Mouse (Mus musculus): ENCODE measurements at regions not wholly inside any gene's neighbourhood (a gene's known extent, or its start where the extent isn't known, plus 50 kb on each side); places are given as distances from the start of the nearest gene placed in this dataset.
A peak's percentile ranks its signal among the peaks of the same experiment; 100 is the strongest.

DNA sequence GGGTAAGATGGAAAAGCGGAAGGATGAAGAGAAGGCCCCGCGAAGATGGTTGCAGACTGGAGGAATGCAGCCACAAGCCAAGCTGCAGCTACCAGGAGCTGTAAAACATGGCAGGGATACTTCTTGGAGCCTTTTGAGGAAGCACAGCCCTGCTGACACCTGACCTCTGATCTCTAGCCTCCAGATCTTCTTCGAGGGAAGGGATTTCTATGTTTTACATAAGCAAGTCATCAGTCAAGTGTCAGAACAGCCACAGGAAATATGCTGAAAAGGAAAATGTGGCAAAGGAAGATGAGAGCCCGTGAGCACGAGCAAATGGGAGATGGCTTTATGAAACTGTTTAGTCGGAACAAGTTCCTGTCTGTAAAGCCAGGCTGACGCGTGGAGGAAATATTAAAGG, 219.1 kb downstream of the Tshz3 start:
- no peak overlapping the region for H3K27ac ChIP-seq (ENCODE audit: insufficient read depth, low read depth, low read length, poor library complexity, severe bottlenecking)
- H3K36me3 ChIP-seq (ENCODE audit: control insufficient read depth, insufficient read depth, low read length, poor library complexity, severe bottlenecking) = no peaks in the 10 kb centered on the region
- H3K4me1 ChIP-seq (ENCODE audit: control insufficient read depth in 2 of 2, insufficient read depth in 2 of 2, low read length in 2 of 2, poor library complexity in 1 of 2) = no peaks in the 10 kb centered on the region
- H3K9me3 ChIP-seq (ENCODE audit: control insufficient read depth, insufficient read depth, low read depth, low read length) = no peaks in the 10 kb centered on the region
- H3K4me3 ChIP-seq (ENCODE audit: insufficient read depth in 1 of 2, low read depth in 1 of 2, low read length in 2 of 2, poor library complexity in 1 of 2, severe bottlenecking in 1 of 2) = no peak overlapping the region
- no peak overlapping the region for H3K9ac ChIP-seq (ENCODE audit: insufficient read depth, low read depth, low read length, poor library complexity, severe bottlenecking)
- TF ChIP-seq HCFC1 (IDR thresholded peaks at IDR 0.05; ENCODE audit: borderline replicate concordance, insufficient read depth, low read length) = no peak
- no peak for TF ChIP-seq MAFK (IDR thresholded peaks at IDR 0.05; ENCODE audit: insufficient read depth, low read depth, low read length)
- TF ChIP-seq ZNF384 (IDR thresholded peaks at IDR 0.05; ENCODE audit: low read depth, low read length) = no peak
- no peak for TF ChIP-seq CHD2 (IDR thresholded peaks at IDR 0.05; ENCODE audit: low read depth, low read length)
- DNase-seq (ENCODE audit: low read depth, low spot score) = no peak
- in situ Hi-C loops (cut with MboI; ENCODE audit: low sequenced_read_pairs in 2 of 2, unreplicated experiment in 2 of 2) = no loop called here

DNA sequence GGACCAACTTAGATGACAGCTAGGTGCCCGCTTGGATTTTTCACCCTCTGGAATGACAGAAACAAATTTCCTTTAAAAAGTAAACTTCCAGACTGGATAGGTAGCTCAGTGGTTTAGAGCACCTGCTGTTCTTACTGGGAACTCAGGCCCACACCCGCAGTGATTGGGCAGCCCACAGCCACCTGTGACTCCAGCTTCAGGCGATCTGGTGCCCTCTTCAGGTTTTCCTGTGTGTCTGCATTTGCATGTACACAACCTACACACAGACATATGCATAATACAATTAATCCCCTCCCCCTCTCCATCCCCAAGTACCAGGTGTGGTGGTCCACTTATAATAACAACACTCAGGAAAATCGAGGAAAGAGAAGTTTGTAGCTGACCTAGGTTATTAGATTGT, 221.5 kb downstream of the Tshz3 start:
- H3K36me3 ChIP-seq (ENCODE audit: control insufficient read depth, insufficient read depth, low read length, poor library complexity, severe bottlenecking) = no peaks in the 10 kb centered on the region
- no peaks in the 10 kb centered on the region for H3K9me3 ChIP-seq (ENCODE audit: control insufficient read depth, insufficient read depth, low read depth, low read length)
- no peak for DNase-seq (ENCODE audit: low read depth, low spot score)
- H3K27ac ChIP-seq (ENCODE audit: insufficient read depth, low read depth, low read length, poor library complexity, severe bottlenecking) = no peak overlapping the region
- no peak overlapping the region for H3K4me3 ChIP-seq (ENCODE audit: insufficient read depth in 1 of 2, low read depth in 1 of 2, low read length in 2 of 2, poor library complexity in 1 of 2, severe bottlenecking in 1 of 2)
- TF ChIP-seq ZNF384 (IDR thresholded peaks at IDR 0.05; ENCODE audit: low read depth, low read length) = no peak
- TF ChIP-seq ZC3H11A (IDR thresholded peaks at IDR 0.05; ENCODE audit: borderline replicate concordance, low read depth, low read length) = peak; percentile 25; the same call in 1 of the 2 replicates
- no peak for TF ChIP-seq MAFK (IDR thresholded peaks at IDR 0.05; ENCODE audit: insufficient read depth, low read depth, low read length)
- in situ Hi-C loops (cut with MboI; ENCODE audit: low sequenced_read_pairs in 2 of 2, unreplicated experiment in 2 of 2) = no loop called here
- H3K9ac ChIP-seq (ENCODE audit: insufficient read depth, low read depth, low read length, poor library complexity, severe bottlenecking) = no peak overlapping the region
- H3K4me1 ChIP-seq (ENCODE audit: control insufficient read depth in 2 of 2, insufficient read depth in 2 of 2, low read length in 2 of 2, poor library complexity in 1 of 2) = no peaks in the 10 kb centered on the region

DNA sequence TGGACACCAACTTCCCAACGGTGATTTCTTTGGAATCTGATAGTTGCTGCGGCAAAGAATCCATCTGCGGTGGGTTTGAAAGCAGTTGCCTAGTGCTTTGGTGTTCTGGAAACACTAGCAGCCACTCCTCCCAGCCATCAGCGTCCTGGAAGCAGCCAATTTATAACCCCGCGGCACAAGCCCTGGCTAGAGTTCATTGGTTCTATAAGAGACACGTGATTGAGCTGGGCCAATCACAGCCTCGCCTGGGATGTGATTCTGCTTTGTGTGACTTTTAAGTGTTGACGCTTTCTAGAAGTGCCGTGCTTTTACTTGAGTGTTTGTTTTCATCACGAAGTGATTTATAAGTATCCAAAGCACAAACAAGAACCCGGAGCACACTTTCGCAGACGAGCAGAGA, 223.1 kb downstream of the Tshz3 start:
- DNase-seq (ENCODE audit: low read depth, low spot score) = no peak
- H3K9me3 ChIP-seq (ENCODE audit: control insufficient read depth, insufficient read depth, low read depth, low read length) = no peaks in the 10 kb centered on the region
- no peak overlapping the region for H3K27ac ChIP-seq (ENCODE audit: insufficient read depth, low read depth, low read length, poor library complexity, severe bottlenecking)
- in situ Hi-C loops (cut with MboI; ENCODE audit: low sequenced_read_pairs in 2 of 2, unreplicated experiment in 2 of 2) = no loop called here
- H3K4me1 ChIP-seq (ENCODE audit: control insufficient read depth in 2 of 2, insufficient read depth in 2 of 2, low read length in 2 of 2, poor library complexity in 1 of 2) = no peaks in the 10 kb centered on the region
- no peak overlapping the region for H3K9ac ChIP-seq (ENCODE audit: insufficient read depth, low read depth, low read length, poor library complexity, severe bottlenecking)
- TF ChIP-seq HCFC1 (IDR thresholded peaks at IDR 0.05; ENCODE audit: borderline replicate concordance, insufficient read depth, low read length) = no peak
- no peak for TF ChIP-seq MAFK (IDR thresholded peaks at IDR 0.05; ENCODE audit: insufficient read depth, low read depth, low read length)
- TF ChIP-seq ZC3H11A (IDR thresholded peaks at IDR 0.05; ENCODE audit: borderline replicate concordance, low read depth, low read length) = no peak
- TF ChIP-seq CHD2 (IDR thresholded peaks at IDR 0.05; ENCODE audit: low read depth, low read length) = no peak
- no peak for TF ChIP-seq ZNF384 (IDR thresholded peaks at IDR 0.05; ENCODE audit: low read depth, low read length)
- H3K36me3 ChIP-seq (ENCODE audit: control insufficient read depth, insufficient read depth, low read length, poor library complexity, severe bottlenecking) = no peaks in the 10 kb centered on the region
- H3K4me3 ChIP-seq (ENCODE audit: insufficient read depth in 1 of 2, low read depth in 1 of 2, low read length in 2 of 2, poor library complexity in 1 of 2, severe bottlenecking in 1 of 2) = no peak overlapping the region

DNA sequence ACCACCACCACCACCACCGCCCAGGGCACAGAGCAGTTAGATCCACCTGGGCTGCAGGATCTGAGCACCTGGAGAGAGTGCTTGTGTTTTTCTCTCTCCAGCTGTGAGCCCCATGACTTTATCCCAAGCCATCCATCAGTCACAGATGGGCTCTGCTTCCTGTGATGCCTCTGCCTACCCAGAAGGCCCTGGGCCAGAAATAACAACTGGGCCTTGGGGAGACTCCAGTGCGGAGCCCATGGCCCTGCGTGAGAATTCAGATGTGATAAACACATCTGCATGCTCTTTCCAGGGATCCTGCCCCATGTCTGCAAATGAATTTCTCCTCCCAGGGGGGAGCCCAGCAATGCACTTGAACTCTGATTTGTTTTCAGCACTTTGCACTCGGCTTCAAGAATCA, 235.6 kb downstream of the Tshz3 start:
- H3K27ac ChIP-seq (ENCODE audit: insufficient read depth, low read depth, low read length, poor library complexity, severe bottlenecking) = no peak overlapping the region
- DNase-seq (ENCODE audit: low read depth, low spot score) = no peak
- in situ Hi-C loops (cut with MboI; ENCODE audit: low sequenced_read_pairs in 2 of 2, unreplicated experiment in 2 of 2) = no loop called here
- H3K9ac ChIP-seq (ENCODE audit: insufficient read depth, low read depth, low read length, poor library complexity, severe bottlenecking) = no peak overlapping the region
- H3K36me3 ChIP-seq (ENCODE audit: control insufficient read depth, insufficient read depth, low read length, poor library complexity, severe bottlenecking) = no peaks in the 10 kb centered on the region
- TF ChIP-seq ZC3H11A (IDR thresholded peaks at IDR 0.05; ENCODE audit: borderline replicate concordance, low read depth, low read length) (no peak), CHD2 (IDR thresholded peaks at IDR 0.05; ENCODE audit: low read depth, low read length) (no peak), ZNF384 (IDR thresholded peaks at IDR 0.05; ENCODE audit: low read depth, low read length) (no peak), HCFC1 (IDR thresholded peaks at IDR 0.05; ENCODE audit: borderline replicate concordance, insufficient read depth, low read length) (no peak), MAFK (IDR thresholded peaks at IDR 0.05; ENCODE audit: insufficient read depth, low read depth, low read length) (no peak)
- H3K9me3 ChIP-seq (ENCODE audit: control insufficient read depth, insufficient read depth, low read depth, low read length) = no peaks in the 10 kb centered on the region
- H3K4me1 ChIP-seq (ENCODE audit: control insufficient read depth in 2 of 2, insufficient read depth in 2 of 2, low read length in 2 of 2, poor library complexity in 1 of 2) = peaks cover 0 to 3% of the 10 kb centered on the region in 2 experiments; a peak in 1 of 4 replicates
- H3K4me3 ChIP-seq (ENCODE audit: insufficient read depth in 1 of 2, low read depth in 1 of 2, low read length in 2 of 2, poor library complexity in 1 of 2, severe bottlenecking in 1 of 2) = no peak overlapping the region
